Mouse (Mus musculus) monocyte, adult 5-6 weeks (primary cell): ENCODE data around the gene Rassf8. TPM values are rescaled to one million over a fixed set of nuclear protein-coding genes. Genes with fewer than 3 reads are reported as not detected.

Source experiments
- ATAC-seq: fragments of 153-309, 156-312 bp; replicated peaks from 2 replicates; pipeline ENCODE4 v1.8.0; 2017; ENCODE audit warnings: mild to moderate bottlenecking; ENCODE audit not compliant: low TSS enrichment, insufficient number of reproducible peaks, severe bottlenecking, poor library complexity, low FRiP score
- total RNA-seq: library from RNA; stranded (forward); fragments of 200-1000, 200-491, 200-594 nt; gene quantifications from 3 replicates; pipeline ENCODE4 v1.2.3, GENCODE M21; 2017

Gene Rassf8
- total RNA-seq, 1 experiment from 2014 or later = 12.3 TPM

GRCm38 (mm10) chr6:145768671-145769292 lies 22.2 kb downstream of the Rassf8 start:
- no peak for ATAC-seq

DNA sequence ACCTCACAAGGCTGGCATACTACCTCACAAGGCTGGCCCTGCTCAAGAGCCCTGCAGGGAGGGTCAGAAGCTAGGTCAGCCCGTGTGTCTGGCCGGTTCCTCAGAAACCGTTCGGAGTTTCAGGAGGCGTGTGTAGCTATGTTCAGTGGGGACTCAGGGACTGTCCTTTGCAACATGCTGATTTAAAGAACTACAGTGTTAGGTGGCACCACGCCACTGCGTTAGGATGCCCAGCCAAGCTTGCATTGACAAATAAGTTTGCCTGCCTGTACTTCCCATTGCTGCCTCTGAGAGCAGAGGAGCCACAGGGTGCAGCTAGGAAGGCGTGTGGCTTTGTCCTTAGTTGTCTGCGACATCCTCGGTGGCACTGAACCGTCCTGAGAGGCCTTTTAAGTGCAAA lies 23.3 kb downstream of the Rassf8 start:
- no peak for ATAC-seq

GRCm38 (mm10) chr6:145770272-145771000 lies 23.9 kb downstream of the Rassf8 start:
- ATAC-seq = no peak

GRCm38 (mm10) chr6:145774436-145774835 lies 27.9 kb downstream of the Rassf8 start:
- no peak for ATAC-seq

DNA sequence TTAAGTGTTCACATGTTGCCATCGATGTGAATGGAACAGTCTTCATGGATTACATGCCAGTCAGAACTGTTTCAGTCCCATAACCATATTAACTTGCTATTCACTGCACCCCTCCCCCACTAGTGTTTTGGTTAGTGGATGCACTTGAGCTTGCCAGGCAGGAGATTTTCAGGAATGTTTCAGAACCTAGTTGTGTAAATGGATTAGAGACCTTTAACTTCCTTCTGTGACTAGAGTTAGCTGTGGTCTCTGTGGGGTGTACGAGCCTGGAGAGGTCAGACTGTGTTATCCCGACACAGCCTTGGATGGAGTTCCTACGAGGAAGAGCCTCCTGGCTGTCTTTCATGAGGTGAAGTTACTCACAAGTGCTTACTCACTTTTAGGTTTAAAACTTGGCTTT lies 29.7 kb downstream of the Rassf8 start:
- no peak for ATAC-seq

GRCm38 (mm10) chr6:145779383-145779782 lies 32.8 kb downstream of the Rassf8 start:
- ATAC-seq = no peak

- ATAC-seq = no peak
Measured at GRCm38 (mm10) chr6:145780180-145780802, 33.7 kb downstream of the Rassf8 start.

DNA sequence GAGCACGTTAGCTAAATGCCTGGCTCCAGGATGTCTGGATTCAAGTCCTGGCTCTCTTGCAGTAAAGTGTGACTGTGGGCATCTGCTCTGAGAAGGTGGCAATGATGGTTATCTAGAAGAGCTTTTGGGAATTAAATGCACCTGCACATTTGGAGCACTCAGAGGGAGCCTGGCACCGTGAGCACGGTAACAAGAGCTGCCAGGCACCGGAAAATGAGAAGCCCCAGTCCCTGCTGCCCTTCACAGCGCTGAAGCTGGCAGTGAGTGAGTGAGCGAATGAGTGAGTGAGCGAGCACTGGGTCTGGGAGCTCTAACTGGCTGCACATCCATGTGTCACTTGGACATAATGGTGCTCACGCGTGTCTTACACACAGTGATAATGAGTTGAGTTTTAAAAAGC lies 34.7 kb downstream of the Rassf8 start:
- no peak for ATAC-seq

DNA sequence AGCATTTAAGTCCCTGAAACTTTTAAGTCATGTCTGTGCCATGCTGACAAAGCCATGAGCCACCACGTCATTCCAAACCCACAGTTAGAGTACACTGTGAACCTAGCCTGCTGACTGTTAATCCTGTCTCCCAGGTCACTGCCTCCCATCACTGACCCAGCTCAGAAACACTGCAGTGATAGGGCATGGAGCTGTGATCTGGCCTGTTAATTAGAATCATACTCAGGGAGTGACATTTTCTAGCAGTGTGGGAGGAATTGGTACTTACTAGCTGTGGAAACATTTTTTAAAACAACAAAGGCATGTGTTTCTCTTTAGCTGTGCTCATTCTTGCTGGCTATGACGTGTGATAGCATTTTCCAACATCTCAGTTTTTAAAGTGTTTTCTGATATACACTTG lies 35.4 kb downstream of the Rassf8 start:
- no peak for ATAC-seq

- no peak for ATAC-seq
Measured at GRCm38 (mm10) chr6:145787311-145787710, 40.8 kb downstream of the Rassf8 start.

DNA sequence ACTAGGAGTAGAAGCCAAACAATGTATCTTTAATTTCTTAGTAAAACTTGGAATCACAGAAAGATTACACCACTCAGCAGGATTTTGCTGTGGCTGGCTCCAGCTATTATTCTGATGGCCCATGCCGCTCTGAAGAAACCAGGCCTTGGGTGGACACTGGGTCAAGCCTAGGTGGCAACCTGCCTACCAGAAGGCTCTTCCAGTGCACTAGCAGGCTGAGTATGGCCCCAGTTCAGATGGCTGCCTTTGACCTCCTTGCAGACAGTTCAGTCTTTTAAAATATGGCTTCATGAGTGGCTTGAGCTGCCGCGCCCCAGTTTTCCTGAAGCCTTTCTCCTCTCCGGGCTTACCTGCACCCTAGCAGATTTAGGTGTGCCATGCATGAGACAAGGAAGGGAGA lies 43.2 kb downstream of the Rassf8 start:
- no peak for ATAC-seq

DNA sequence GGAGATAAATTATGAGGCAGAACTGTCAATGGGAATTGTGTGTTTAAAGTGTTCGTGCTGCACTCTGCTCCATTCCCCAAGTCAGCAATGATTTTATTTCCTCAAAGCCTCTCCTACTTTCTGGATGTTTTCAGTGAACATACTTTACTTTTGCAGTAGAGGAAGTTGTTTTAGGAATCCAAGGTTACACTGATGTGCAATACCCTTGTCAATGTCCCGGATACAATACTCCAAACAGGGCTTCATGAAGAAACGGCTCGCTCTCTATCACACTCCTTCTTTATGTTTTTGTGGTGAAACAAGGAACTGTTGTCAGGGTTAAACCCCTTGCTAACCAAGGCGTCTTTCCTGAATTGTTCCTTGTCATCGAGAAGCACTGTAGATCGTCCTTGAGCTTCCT lies 45.8 kb downstream of the Rassf8 start:
- ATAC-seq = no peak

- ATAC-seq = peak; percentile 32
Measured at GRCm38 (mm10) chr6:145793109-145793593, 46.6 kb downstream of the Rassf8 start.

DNA sequence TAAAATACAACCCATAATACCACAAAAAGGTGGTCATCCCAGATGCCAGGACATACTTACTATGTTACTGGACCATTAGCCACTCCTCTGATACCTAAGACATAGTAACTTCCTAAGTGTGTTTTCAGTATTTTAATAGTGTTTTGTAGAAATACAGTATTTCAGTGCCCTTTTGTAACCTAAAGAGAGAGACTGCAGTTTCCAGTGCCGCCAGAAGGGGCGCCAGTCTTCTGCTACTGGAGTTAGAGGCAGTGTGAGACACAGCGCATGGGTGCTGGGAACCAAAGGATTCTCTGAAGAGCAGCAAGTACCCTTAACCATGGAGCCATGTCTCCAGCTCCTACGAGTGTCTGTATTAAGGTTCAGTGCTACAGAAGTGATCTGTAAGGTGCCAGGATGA lies 48.1 kb downstream of the Rassf8 start:
- no peak for ATAC-seq

DNA sequence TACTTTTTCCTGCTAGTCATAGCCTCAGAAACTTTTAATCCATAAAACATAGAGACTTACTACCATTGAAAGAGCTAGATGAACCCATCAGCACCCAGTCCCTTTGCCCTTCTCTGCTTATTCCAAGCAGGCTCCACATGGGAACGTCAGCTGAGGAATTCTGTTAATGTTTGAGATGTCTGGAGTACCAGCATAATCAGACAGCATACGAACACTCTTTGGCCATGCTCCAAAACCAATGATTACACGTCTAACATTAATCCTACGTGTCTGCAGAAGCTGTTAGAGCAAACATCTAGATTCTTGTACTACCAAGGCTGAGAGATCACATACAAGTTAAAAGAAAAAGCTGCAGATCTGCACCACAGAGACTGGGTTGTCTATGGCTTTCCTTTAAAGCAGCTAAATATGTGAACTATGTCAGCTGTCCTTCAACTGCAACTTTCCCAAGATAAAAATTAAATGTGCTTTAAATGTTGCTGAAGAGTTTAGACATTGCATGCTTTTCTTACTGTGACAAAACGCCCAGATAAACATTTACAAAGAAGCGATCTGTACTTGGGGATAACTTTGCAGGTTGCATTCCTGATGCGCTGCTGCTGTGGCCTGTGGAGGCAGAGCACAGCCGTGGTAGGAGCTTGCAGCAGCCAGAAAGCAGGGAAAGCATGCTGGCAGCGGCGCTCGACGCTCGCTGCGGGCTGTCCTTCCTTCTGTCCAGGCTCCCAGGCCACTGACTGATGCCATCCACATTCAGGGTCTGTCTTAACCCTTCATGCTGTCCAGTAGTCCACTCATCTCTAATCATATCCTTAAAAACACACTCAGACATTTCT lies 49.9 kb downstream of the Rassf8 start:
- no peak for ATAC-seq

GRCm38 (mm10) chr6:145797692-145798091 lies 51.1 kb downstream of the Rassf8 start:
- no peak for ATAC-seq

- no peak for ATAC-seq
Measured at GRCm38 (mm10) chr6:145801796-145802488, 55.4 kb downstream of the Rassf8 start.

- ATAC-seq = peak; percentile 63
Measured at GRCm38 (mm10) chr6:145802881-145803280, 56.3 kb downstream of the Rassf8 start.

GRCm38 (mm10) chr6:145804276-145804675 lies 57.7 kb downstream of the Rassf8 start:
- no peak for ATAC-seq
